Mouse (Mus musculus) MEL (cell line): ENCODE measurements at regions not wholly inside any gene's neighbourhood (a gene's known extent, or its start where the extent isn't known, plus 50 kb on each side); places are given as distances from the start of the nearest gene placed in this dataset.

Experiments
- DNase-seq: peaks from one replicate; pipeline ENCODE4 v3.0.0; 2011; ENCODE audit warnings: low read depth, low spot score
- H3K27ac ChIP-seq: 2 replicates; pipeline ENCODE4 v1.5.1; 2012; ENCODE audit warnings: low read depth, mild to moderate bottlenecking, control low read depth, low read length, moderate library complexity; ENCODE audit not compliant: control insufficient read depth
- H3K27me3 ChIP-seq, 2 experiments: fragments of 150-350 bp in 1 of 2; sonication (generic) in 1 of 2; 2 replicates each; pipeline ENCODE4 v1.6.1; 2012; ENCODE audit warnings: low read length in 2 of 2, mild to moderate bottlenecking in 2 of 2, improper control_type of control experiment in 1 of 2, moderate library complexity in 1 of 2; ENCODE audit not compliant: insufficient read depth in 2 of 2, control insufficient read depth in 1 of 2
- H3K36me3 ChIP-seq, 2 experiments: 2 replicates each; pipeline ENCODE4 v1.6.1; 2012 to 2014; ENCODE audit warnings: low read length in 2 of 2, improper control_type of control experiment in 1 of 2, inconsistent platforms in 1 of 2, mild to moderate bottlenecking in 1 of 2; ENCODE audit not compliant: insufficient read depth in 2 of 2, control insufficient read depth in 1 of 2
- H3K4me1 ChIP-seq, 2 experiments: fragments of 150-350 bp in 1 of 2; sonication (generic) in 1 of 2; 2 replicates each; pipeline ENCODE4 v1.6.1; 2012; ENCODE audit warnings: low read length in 2 of 2, improper control_type of control experiment in 1 of 2, mild to moderate bottlenecking in 1 of 2; ENCODE audit not compliant: insufficient read depth in 2 of 2, control insufficient read depth in 1 of 2
- H3K4me3 ChIP-seq, 2 experiments: fragments of 150-350 bp in 1 of 2; sonication (generic) in 1 of 2; 2 replicates each; pipeline ENCODE4 v1.5.1; 2012; ENCODE audit warnings: low read depth in 2 of 2, low read length in 2 of 2, mild to moderate bottlenecking in 2 of 2, moderate library complexity in 2 of 2, control low read depth in 1 of 2, improper control_type of control experiment in 1 of 2; ENCODE audit not compliant: control insufficient read depth in 1 of 2, insufficient read depth in 1 of 2
- H3K79me2 ChIP-seq: 2 replicates; pipeline ENCODE4 v1.6.1; 2012; ENCODE audit warnings: mild to moderate bottlenecking, low read length, moderate library complexity; ENCODE audit not compliant: control insufficient read depth, poor library complexity, insufficient read depth
- H3K9ac ChIP-seq: 2 replicates; pipeline ENCODE4 v1.6.1; 2012; ENCODE audit warnings: low read depth, mild to moderate bottlenecking, control low read depth, low read length, moderate library complexity; ENCODE audit not compliant: control insufficient read depth, poor library complexity, severe bottlenecking
- H3K9me3 ChIP-seq: fragments of 150-350 bp; sonication (generic); replicated peaks from 2 replicates; pipeline ENCODE4 v1.6.1; 2012; ENCODE audit warnings: mild to moderate bottlenecking, low read length, improper control_type of control experiment, moderate library complexity; ENCODE audit not compliant: insufficient read depth
- ETS1 ChIP-seq: IDR thresholded peaks from 2 replicates; pipeline ENCODE4 v1.6.1; 2012; ENCODE audit warnings: low read depth, mild to moderate bottlenecking, inconsistent platforms, low read length, improper control_type of control experiment, moderate library complexity
- MEF2A ChIP-seq: IDR thresholded peaks from 2 replicates; pipeline ENCODE4 v1.6.1; 2014; ENCODE audit warnings: low read depth, mild to moderate bottlenecking, inconsistent platforms, low read length, improper control_type of control experiment; ENCODE audit not compliant: poor library complexity, insufficient replicate concordance, severe bottlenecking; ENCODE audit errors: extremely low read depth
- MXI1 ChIP-seq: IDR thresholded peaks from 2 replicates; pipeline ENCODE4 v1.6.1; 2011; ENCODE audit warnings: mild to moderate bottlenecking, low read depth, low read length, improper control_type of control experiment
- NRF1 ChIP-seq: IDR thresholded peaks from 2 replicates; pipeline ENCODE4 v1.6.1; 2014; ENCODE audit warnings: low read depth, mild to moderate bottlenecking, inconsistent platforms, low read length, improper control_type of control experiment, moderate library complexity; ENCODE audit not compliant: poor library complexity, insufficient read depth, severe bottlenecking

GRCm38 (mm10) chr11:25171048-25171447 is 1039.5 kb downstream of the 5730522E02Rik start:
- no peak overlapping the region for H3K27ac ChIP-seq
- no peaks in the 10 kb centered on the region for H3K4me1 ChIP-seq
- no peak for DNase-seq
- H3K9ac ChIP-seq, result no peak overlapping the region
- H3K79me2 ChIP-seq, result no peaks in the 10 kb centered on the region
- H3K4me3 ChIP-seq, result no peak overlapping the region
- H3K36me3 ChIP-seq, result no peaks in the 10 kb centered on the region
- no peaks in the 10 kb centered on the region for H3K27me3 ChIP-seq
- no peak for TF ChIP-seq MEF2A
- no peak for TF ChIP-seq ETS1
- no peak for TF ChIP-seq NRF1
- TF ChIP-seq MXI1, result no peak
- H3K9me3 ChIP-seq, result no peaks in the 10 kb centered on the region
